Mouse (Mus musculus) forebrain, embryonic 14.5 days (tissue): ENCODE measurements around the gene Mmp13. TPM values are rescaled to one million over a fixed set of nuclear protein-coding genes. Genes with fewer than 3 reads are reported as not detected.
"Not testable (repeated sequence)": the region's sequence is repeated elsewhere in the genome, so short reads cannot be mapped to it uniquely, and the experiment has no call there.

Experiments
- ATAC-seq: fragments of 200-750 bp; cut with Nextera tagmentation; 2 replicates; pipeline ENCODE4 v1.8.0; 2017; ENCODE audit warnings: mild to moderate bottlenecking, moderate library complexity
- DNase-seq: peaks from one replicate; pipeline ENCODE4 v3.0.0-alpha.2; 2015; ENCODE audit warnings: low spot score
- H3K27ac ChIP-seq: fragments of 300-500 bp; sonication (generic); 2 replicates; pipeline ENCODE4 v1.5.1; 2014; ENCODE audit warnings: low read depth, mild to moderate bottlenecking, control low read depth, low read length, moderate library complexity
- H3K27me3 ChIP-seq: fragments of 300-500 bp; sonication (generic); replicated peaks from 2 replicates; pipeline ENCODE4 v1.6.1; 2014; ENCODE audit warnings: low read length, control low read depth, mixed read lengths; ENCODE audit not compliant: control insufficient read depth, insufficient read depth
- H3K36me3 ChIP-seq: fragments of 300-500 bp; sonication (generic); 2 replicates; pipeline ENCODE4 v1.6.1; 2014; ENCODE audit warnings: low read length, control low read depth; ENCODE audit not compliant: control insufficient read depth, insufficient read depth
- H3K4me1 ChIP-seq: fragments of 300-500 bp; sonication (generic); 2 replicates; pipeline ENCODE4 v1.6.1; 2014; ENCODE audit warnings: antibody characterized with exemption, low read length, control low read depth; ENCODE audit not compliant: control insufficient read depth, insufficient read depth
- H3K4me2 ChIP-seq: fragments of 300-500 bp; sonication (generic); 2 replicates; pipeline ENCODE4 v1.6.1; 2014; ENCODE audit warnings: mild to moderate bottlenecking, control low read depth, low read length
- H3K4me3 ChIP-seq: fragments of 300-500 bp; sonication (generic); 2 replicates; pipeline ENCODE4 v1.5.1; 2014; ENCODE audit warnings: low read depth, low read length, control low read depth
- H3K9ac ChIP-seq: fragments of 300-500 bp; sonication (generic); 2 replicates; pipeline ENCODE4 v1.6.1; 2014; ENCODE audit warnings: mild to moderate bottlenecking, low read length, control low read depth, moderate library complexity
- H3K9me3 ChIP-seq: fragments of 300-500 bp; sonication (generic); replicated peaks from 2 replicates; pipeline ENCODE4 v1.6.1; 2016; ENCODE audit warnings: low read length, control low read depth, mixed read lengths; ENCODE audit not compliant: control insufficient read depth
- WGBS: fragments of 180-500 bp; shearing (Covaris S2); extraction: QIAGEN DNeasy Blood & Tissue Kit; methylation state at CpG from one replicate; pipeline ENCODE4 v1.1.7; 2014; 5-methylcytosine and 5-hydroxymethylcytosine counted together
- polyA plus RNA-seq: library from polyadenylated mRNA; unstranded; fragments of >200 nt; fragmentation: Nextera tagmentation; extraction: Ambion mirVana; gene quantifications from 2 replicates; pipeline ENCODE4 v1.2.1, GENCODE M21; 2014

Gene Mmp13
- polyA plus RNA-seq = not detected in 2 replicates

DNA sequence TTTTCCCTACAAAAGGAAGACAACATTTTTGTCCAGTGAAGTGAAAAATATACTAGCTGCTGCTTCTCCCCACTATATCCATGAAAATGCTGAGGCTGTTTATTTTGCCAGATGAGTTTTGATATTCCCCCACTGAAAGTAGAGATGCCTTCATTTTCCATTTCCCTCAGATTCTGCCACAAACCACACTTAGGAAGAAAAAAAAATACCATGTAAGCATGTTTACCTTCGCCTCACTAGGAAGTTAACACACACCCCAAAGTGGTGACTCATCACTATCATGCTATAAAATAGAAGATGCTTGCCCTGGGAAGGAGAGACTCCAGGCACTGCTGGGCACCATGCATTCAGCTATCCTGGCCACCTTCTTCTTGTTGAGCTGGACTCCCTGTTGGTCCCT lies at the start of gene Mmp13:
Gene Mmp13, plus strand, starts transcription at position 301 of the 400 bp plus-strand sequence.
- no peak within 1 kb of the TSS for H3K9ac ChIP-seq
- H3K27ac ChIP-seq = no peak within 1 kb of the TSS
- no peak within 1 kb of the TSS for H3K4me2 ChIP-seq
- H3K4me1 ChIP-seq = no peaks in the 10 kb centered on the region
- DNase-seq = no peak
- no peaks in the 10 kb centered on the region for H3K27me3 ChIP-seq
- 93% methylated on average over 1 of the region's 1 CpGs for whole genome bisulfite sequencing
- no peak for ATAC-seq
- H3K4me3 ChIP-seq = no peak within 1 kb of the TSS
- no peaks in the 10 kb centered on the region for H3K9me3 ChIP-seq
- H3K36me3 ChIP-seq = no peaks in the 10 kb centered on the region

DNA sequence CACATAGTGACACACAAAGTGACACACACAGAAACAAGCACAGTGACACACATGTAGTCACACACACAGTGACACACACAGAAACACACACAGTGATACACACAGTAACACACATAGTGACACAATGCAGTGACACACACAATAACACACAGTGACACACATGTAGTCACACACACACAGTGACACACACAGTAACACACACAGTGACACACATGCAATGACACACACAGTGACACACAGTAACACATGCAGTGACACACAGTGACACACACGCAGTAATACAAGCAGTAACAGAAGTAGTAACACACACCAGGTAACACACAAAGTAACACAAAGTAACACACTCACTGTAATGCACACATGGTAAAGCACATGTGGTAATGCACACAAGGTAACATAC lies 33.7 kb upstream of the Mmp13 start:
- H3K4me3 ChIP-seq = no peak overlapping the region
- H3K9ac ChIP-seq = no peak overlapping the region
- H3K9me3 ChIP-seq = no peaks in the 10 kb centered on the region
- no peaks in the 10 kb centered on the region for H3K27me3 ChIP-seq
- no peaks in the 10 kb centered on the region for H3K36me3 ChIP-seq
- WGBS = 88% methylated on average over 1 of the region's 1 CpGs
- ATAC-seq (no peak), DNase-seq (no peak)
- H3K27ac ChIP-seq = no peak overlapping the region
- H3K4me2 ChIP-seq = no peak overlapping the region
- no peaks in the 10 kb centered on the region for H3K4me1 ChIP-seq

DNA sequence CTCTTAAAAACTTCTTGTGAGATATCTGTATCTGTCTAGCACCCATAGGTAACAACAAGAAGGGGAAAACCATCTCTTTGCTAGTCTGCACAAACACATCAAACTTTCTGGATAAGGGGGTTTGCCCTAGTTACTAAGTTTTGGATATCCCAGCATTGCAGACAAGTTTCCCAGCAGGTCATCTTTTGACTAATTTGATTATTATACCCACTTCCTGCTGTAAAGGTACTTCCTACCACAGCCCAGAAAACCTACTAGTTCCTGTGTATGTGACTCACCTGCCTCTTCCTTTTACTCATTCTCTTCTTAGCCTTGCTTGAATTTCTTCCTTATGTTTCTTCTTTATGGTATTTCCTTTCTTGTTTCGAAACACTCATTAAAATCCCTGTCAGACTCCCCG lies 32.3 kb upstream of the Mmp13 start:
- 84% methylated on average over 2 of the region's 2 CpGs for WGBS

DNA sequence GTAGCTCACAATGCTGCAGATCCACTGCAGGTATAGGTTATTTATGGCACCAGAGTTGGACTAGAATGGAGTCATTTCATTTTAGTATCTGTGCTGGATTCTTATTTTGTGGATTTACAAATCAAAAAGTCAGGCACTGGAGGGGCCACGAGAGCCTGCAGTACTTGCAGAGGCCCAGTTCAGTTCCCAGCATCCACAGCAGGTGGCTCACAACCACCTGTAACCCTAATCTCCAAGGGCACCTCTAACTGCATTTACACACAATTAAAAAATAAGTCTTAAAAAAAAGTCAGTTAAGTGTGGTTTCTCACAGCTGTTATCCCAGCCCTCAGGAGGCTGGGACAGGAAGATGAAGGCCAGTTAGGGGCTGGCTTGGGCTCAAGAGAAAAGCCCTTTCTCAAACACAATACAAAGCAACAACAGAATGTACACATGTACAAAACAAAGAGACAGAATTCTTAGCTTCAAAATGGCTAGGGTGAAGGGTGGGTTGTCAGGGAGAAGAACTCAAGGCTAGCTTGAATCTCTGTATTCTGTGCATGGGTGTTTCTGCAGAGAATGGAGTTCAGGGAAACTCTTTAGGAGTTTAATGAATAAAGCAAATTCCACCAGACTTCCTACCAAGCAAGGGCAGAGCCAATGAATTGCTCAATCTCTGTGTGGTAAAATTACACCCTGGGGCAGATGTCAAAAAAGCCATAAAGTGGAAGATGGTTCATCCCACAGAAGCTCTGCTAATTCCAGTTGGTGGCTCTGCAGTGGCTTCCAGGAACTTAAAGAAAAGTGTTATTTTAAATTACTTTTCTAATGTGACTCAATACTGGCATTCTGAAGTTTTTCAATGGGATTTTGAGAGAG lies 19.3 kb upstream of the Mmp13 start:
- DNase-seq (no peak), ATAC-seq (no peak)
- 83% methylated on average over 1 of the region's 1 CpGs for WGBS
- H3K4me2 ChIP-seq = no peak overlapping the region
- H3K27me3 ChIP-seq = no peaks in the 10 kb centered on the region
- no peaks in the 10 kb centered on the region for H3K9me3 ChIP-seq
- H3K36me3 ChIP-seq = no peaks in the 10 kb centered on the region
- H3K4me3 ChIP-seq = no peak overlapping the region
- no peak overlapping the region for H3K27ac ChIP-seq
- H3K9ac ChIP-seq = no peak overlapping the region
- no peaks in the 10 kb centered on the region for H3K4me1 ChIP-seq

More for the DNA sequence above, 32.3 kb upstream of the Mmp13 start:
- no peak overlapping the region for H3K27ac ChIP-seq
- DNase-seq (no peak), ATAC-seq (no peak)
- no peaks in the 10 kb centered on the region for H3K27me3 ChIP-seq
- no peak overlapping the region for H3K4me3 ChIP-seq
- no peak overlapping the region for H3K9ac ChIP-seq
- H3K4me1 ChIP-seq = no peaks in the 10 kb centered on the region
- no peaks in the 10 kb centered on the region for H3K9me3 ChIP-seq
- H3K4me2 ChIP-seq = no peak overlapping the region
- H3K36me3 ChIP-seq = no peaks in the 10 kb centered on the region

DNA sequence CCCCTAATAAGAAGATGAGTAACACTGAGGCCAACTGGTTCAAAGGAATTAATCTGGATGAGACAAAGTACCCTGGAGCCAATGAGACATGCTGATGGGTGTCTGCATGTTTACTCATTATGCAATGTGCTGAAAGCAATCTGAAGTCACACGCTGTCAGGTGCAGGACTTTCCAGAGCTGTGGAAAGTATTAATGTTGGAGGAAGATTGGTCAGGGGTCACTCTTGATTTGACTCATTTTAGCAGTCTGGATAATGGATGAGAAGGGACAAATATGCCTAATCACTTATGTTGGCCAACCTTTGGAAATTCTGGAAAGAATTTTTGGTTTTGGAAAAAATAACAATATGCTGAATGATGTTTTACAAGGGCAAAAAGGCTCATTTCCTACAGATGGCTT lies 10.6 kb upstream of the Mmp13 start:
- Histone ChIP-seq H3K4me1 (no peaks in the 10 kb centered on the region), H3K9ac (no peak overlapping the region), H3K36me3 (no peaks in the 10 kb centered on the region), H3K4me3 (no peak overlapping the region), H3K4me2 (no peak overlapping the region), H3K27me3 (no peaks in the 10 kb centered on the region), H3K27ac (no peak overlapping the region), H3K9me3 (no peaks in the 10 kb centered on the region)
- 90% methylated on average over 1 of the region's 1 CpGs for WGBS
- ATAC-seq (no peak), DNase-seq (no peak)

DNA sequence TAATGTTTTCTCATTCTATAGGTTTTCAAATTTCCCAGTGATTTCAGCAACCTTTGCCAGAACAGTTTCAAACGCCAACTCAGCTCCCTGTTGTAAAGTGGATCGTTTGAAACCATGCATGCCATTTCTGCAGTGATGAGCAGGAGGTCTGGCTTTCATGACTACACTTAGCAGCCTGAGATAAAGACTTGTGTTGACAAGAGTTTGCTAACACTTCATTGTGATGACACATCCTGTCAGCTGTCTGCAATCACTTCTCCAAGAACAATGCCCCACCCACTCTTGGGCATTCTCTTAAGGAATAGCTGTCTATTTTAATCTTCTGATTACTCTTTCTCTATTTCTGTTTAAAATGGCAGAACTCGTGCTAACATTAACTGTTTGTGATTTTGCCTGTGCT lies 2.2 kb upstream of the Mmp13 start:
- Histone ChIP-seq H3K27ac (no peak overlapping the region), H3K36me3 (no peaks in the 10 kb centered on the region), H3K9ac (no peak overlapping the region), H3K9me3 (no peaks in the 10 kb centered on the region), H3K4me1 (no peaks in the 10 kb centered on the region), H3K27me3 (no peaks in the 10 kb centered on the region), H3K4me3 (no peak overlapping the region), H3K4me2 (no peak overlapping the region)
- peak; percentile 9 for DNase-seq
- WGBS = 59% methylated on average over 3 of the region's 3 CpGs
- ATAC-seq = no peak

DNA sequence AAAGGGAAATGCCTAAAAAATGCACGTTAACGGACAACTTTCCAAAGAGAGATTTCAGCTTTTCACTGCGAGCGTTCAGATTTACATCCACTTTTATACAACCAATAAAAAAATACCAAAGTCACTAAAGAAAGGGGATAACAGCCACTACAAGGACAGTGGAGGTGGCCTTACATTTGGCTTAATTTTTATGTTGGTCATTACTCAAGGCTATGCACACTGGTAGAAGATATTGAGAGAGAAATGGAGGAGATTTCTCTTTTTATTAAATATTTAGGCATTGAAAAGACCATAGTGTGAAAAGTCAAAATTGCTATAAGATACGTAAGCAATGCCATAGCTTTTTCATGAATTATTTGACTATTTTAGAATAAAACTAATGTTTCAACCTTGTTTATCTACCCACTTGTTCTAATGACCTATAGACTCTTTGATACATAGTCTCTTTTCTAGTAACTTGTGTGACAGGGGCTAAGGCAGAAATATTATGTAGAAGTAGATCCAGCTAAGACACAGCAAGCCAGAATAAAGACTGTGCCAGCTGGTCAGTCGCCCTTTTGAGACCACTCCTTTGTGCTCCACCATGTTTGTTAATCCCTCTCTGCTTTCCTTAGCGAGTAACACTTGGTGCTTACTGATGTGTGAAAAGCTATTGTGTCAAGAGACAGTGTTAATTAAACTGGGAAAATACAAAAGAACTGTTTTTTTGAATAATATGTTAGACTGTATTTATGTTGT lies 10.4 kb downstream of the Mmp13 start:
- Histone ChIP-seq H3K4me2 (no peak overlapping the region), H3K36me3 (no peaks in the 10 kb centered on the region), H3K9ac (no peak overlapping the region), H3K4me1 (no peaks in the 10 kb centered on the region), H3K27ac (no peak overlapping the region), H3K27me3 (no peaks in the 10 kb centered on the region), H3K9me3 (no peaks in the 10 kb centered on the region), H3K4me3 (no peak overlapping the region)
- 59% methylated on average over 7 of the region's 7 CpGs for WGBS
- DNase-seq (peak; percentile 13), ATAC-seq (peak; percentile 54; the same call in 1 of the 2 replicates)

DNA sequence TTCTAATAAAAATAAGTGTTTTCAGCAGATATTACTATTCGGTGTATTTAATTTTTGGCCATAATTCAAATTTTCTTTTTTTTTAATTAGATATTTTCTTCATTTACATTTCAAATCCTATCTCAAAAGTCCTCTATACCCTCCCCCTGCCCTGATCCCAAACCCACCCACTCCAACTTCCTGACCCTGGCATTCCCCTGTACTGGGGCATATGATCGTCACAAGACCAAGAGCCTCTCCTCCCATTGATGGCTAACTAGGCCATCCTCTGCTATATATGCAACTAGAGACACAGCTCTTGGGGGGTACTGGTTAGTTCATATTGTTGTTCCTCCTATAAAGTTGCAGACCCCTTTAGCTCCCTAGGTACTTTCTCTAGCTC lies 11.0 kb downstream of the Mmp13 start:
- not testable (repeated sequence) for H3K9ac ChIP-seq, H3K9me3 ChIP-seq, H3K27ac ChIP-seq, H3K36me3 ChIP-seq, H3K4me2 ChIP-seq, ATAC-seq, H3K27me3 ChIP-seq, H3K4me3 ChIP-seq, H3K4me1 ChIP-seq, DNase-seq
- 42% methylated on average over 2 of the region's 2 CpGs for WGBS

DNA sequence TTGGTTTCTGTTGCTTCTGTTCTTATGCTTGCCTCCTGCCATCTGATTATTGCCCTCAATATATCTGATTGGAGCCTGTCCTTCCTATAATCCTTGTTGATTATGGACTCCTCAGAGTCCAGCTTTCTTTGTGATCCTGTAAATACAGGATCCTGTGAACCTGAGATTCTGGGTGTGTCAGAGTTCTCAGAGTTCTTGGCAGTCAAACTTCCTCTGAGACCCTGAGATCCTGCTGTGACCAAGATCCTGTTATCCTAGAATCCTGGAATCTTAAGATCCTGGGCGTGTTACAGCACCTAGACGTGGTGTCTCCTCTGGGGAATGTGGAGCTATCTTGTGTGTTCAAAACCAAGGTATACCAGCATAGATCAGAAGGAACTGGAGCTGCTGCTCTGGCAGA lies 17.2 kb downstream of the Mmp13 start:
- no peaks in the 10 kb centered on the region for H3K4me1 ChIP-seq
- 85% methylated on average over 2 of the region's 2 CpGs for WGBS
- H3K27ac ChIP-seq = no peak overlapping the region
- DNase-seq (no peak), ATAC-seq (no peak)
- no peaks in the 10 kb centered on the region for H3K9me3 ChIP-seq
- no peaks in the 10 kb centered on the region for H3K36me3 ChIP-seq
- no peak overlapping the region for H3K4me3 ChIP-seq
- no peaks in the 10 kb centered on the region for H3K27me3 ChIP-seq
- no peak overlapping the region for H3K9ac ChIP-seq
- no peak overlapping the region for H3K4me2 ChIP-seq
